Mouse (Mus musculus) forebrain, embryonic 16.5 days (tissue): ENCODE measurements around the gene Il13. TPM values are rescaled to one million over a fixed set of nuclear protein-coding genes. Genes with fewer than 3 reads are reported as not detected.

Source experiments
- polyA plus RNA-seq: library from polyadenylated mRNA; unstranded; fragments of >200 nt; fragmentation: Nextera tagmentation; extraction: Ambion mirVana; gene quantifications from 2 replicates; pipeline ENCODE4 v1.2.1, GENCODE M21; 2015

Gene Il13
- polyA plus RNA-seq, 1 experiment from 2014 or later, result not detected

Other genes starting within 250 kb of the Il13 start
- gene Leap2, start 211.5 kb downstream of the Il13 start, polyA plus RNA-seq, result not detected in 2 replicates
- 552 and 555 TPM in 2 replicates for gene Uqcrq, start 203.9 kb downstream of the Il13 start, polyA plus RNA-seq
- 3.9 and 4.7 TPM in 2 replicates for gene Gdf9, start 203.7 kb downstream of the Il13 start, polyA plus RNA-seq
- gene Gm10447, start 177.6 kb downstream of the Il13 start, polyA plus RNA-seq, result not detected in 2 replicates
- gene Shroom1, start 177.5 kb downstream of the Il13 start, polyA plus RNA-seq, result 2.2 and 2.7 TPM in 2 replicates
- gene Gm9837, start 164.2 kb downstream of the Il13 start, polyA plus RNA-seq, result not detected in 2 replicates
- gene Gm9945, start 154.5 kb downstream of the Il13 start, polyA plus RNA-seq, result not detected in 2 replicates
- 1.9 and 2.2 TPM in 2 replicates for gene Sowaha, start 154.4 kb downstream of the Il13 start, polyA plus RNA-seq
- 23.3 and 25.6 TPM in 2 replicates for gene Sept8, start 115.4 kb downstream of the Il13 start, polyA plus RNA-seq
- gene Kif3a, start 67.3 kb downstream of the Il13 start, polyA plus RNA-seq, result 268 and 295 TPM in 2 replicates
- 3.0 and 4.7 TPM in 2 replicates for gene Il4, start 16.0 kb downstream of the Il13 start, polyA plus RNA-seq
- 14.8 and 17.1 TPM in 2 replicates for gene Rad50, start 72.6 kb upstream of the Il13 start, polyA plus RNA-seq
- not detected in 2 replicates for gene Il5, start 86.1 kb upstream of the Il13 start, polyA plus RNA-seq
- 2.5 and 3.4 TPM in 2 replicates for gene Irf1, start 135.3 kb upstream of the Il13 start, polyA plus RNA-seq
- 0.24 TPM in 1 of 2 replicates, not detected in the other for gene Gm17334, start 138.5 kb upstream of the Il13 start, polyA plus RNA-seq
- 0.39 TPM in 1 of 2 replicates, not detected in the other for gene Gm12216, start 224.6 kb upstream of the Il13 start, polyA plus RNA-seq